Mouse (Mus musculus): ENCODE results near the gene Gprc5a. TPM values are rescaled to one million over a fixed set of nuclear protein-coding genes. Genes with fewer than 3 reads are reported as not detected.

Gene Gprc5a
- polyA plus RNA-seq, 1 experiment from 2014 or later, result 2.8 TPM

DNA sequence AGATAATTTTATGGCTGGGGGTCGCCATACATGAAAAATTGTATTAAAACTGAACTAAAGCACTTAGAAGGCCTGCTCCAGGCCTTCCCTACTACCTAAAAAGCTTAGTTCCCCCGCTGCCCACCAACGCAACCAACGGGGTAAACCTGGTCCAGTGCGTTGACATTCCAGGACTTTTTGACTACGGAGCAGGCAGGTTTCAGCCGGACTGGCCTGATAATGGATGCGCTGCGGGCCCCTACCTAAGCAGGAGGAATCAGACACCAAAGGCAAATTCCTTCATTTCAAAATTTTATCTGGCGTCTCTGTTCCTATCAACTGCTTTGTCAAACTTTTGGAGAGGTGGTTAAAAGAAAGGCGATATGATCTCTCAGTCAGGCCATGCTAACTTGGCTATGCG lies 830 bp upstream of the Gprc5a start:
- no peak overlapping the region for H3K9ac ChIP-seq (ENCODE audit: low read length)
- ATAC-seq (ENCODE audit: low FRiP score) (no peak), DNase-seq (ENCODE audit: low spot score, missing footprints) (no peak)
- H3K9me3 ChIP-seq (ENCODE audit: control insufficient read depth, low read length), result no peaks in the 10 kb centered on the region
- no peaks in the 10 kb centered on the region for H3K36me3 ChIP-seq (ENCODE audit: control insufficient read depth, insufficient read depth, low read length)
- H3K4me3 ChIP-seq (ENCODE audit: low read depth, low read length), result no peak overlapping the region
- peaks cover 14% of the 10 kb centered on the region for H3K4me1 ChIP-seq (ENCODE audit: control insufficient read depth, insufficient read depth, low read length)
- 65% methylated on average over 12 of the region's 12 CpGs for WGBS
- H3K27ac ChIP-seq (ENCODE audit: low read depth, low read length), result no peak overlapping the region
- H3K27me3 ChIP-seq (ENCODE audit: control insufficient read depth, insufficient read depth, low read length), result peaks cover 6% of the 10 kb centered on the region; the same call in 1 of the 2 replicates
- H3K4me2 ChIP-seq, result no peak overlapping the region

DNA sequence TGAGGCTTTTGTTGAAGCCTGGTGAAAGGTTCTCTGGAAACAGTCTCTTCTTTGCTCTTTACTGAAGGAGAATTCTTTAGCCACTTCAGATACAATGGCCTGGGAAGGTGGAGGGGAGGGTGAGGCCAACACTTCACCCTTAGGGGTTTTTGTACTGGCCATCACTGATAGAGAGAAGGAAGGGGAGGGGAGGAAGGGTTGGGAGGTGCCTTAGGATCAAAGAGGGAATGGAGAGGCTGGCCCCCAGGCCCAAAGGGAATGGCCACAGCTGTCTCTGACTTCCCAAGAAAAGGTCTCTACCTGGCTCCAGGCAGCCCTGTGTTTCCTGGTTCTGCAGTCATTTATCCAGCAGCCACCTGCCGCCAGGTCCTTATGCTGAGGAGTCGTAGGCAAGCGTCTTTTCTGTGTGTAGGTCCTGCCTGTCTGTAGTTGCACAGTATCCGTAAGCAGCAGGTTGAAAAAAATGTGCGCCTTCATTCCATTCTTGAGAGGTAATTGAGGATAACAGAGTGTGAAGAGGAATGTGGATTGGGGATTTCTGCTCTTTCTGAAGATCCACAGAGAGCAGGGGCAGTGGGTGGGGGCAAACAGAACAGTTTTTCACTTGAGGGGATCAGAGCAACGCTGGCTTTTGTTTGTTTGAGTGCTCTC lies 1.5 kb downstream of the Gprc5a start:
- peak; percentile 88 for DNase-seq (ENCODE audit: low spot score, missing footprints)
- no peak; the same call in 1 of the 2 replicates for ATAC-seq (ENCODE audit: low FRiP score)
- H3K36me3 ChIP-seq (ENCODE audit: control insufficient read depth, insufficient read depth, low read length), result no peaks in the 10 kb centered on the region
- no peak overlapping the region for H3K27ac ChIP-seq (ENCODE audit: low read depth, low read length)
- peaks cover 14% of the 10 kb centered on the region for H3K4me1 ChIP-seq (ENCODE audit: control insufficient read depth, insufficient read depth, low read length)
- 21% methylated on average over 6 of the region's 6 CpGs for WGBS
- no peaks in the 10 kb centered on the region for H3K9me3 ChIP-seq (ENCODE audit: control insufficient read depth, low read length)
- no peak overlapping the region for H3K9ac ChIP-seq (ENCODE audit: low read length)
- H3K4me3 ChIP-seq (ENCODE audit: low read depth, low read length), result no peak overlapping the region
- peak overlapping the region; percentile 25; the same call in 1 of the 2 replicates for H3K4me2 ChIP-seq
- peaks cover 6% of the 10 kb centered on the region; the same call in 1 of the 2 replicates for H3K27me3 ChIP-seq (ENCODE audit: control insufficient read depth, insufficient read depth, low read length)

DNA sequence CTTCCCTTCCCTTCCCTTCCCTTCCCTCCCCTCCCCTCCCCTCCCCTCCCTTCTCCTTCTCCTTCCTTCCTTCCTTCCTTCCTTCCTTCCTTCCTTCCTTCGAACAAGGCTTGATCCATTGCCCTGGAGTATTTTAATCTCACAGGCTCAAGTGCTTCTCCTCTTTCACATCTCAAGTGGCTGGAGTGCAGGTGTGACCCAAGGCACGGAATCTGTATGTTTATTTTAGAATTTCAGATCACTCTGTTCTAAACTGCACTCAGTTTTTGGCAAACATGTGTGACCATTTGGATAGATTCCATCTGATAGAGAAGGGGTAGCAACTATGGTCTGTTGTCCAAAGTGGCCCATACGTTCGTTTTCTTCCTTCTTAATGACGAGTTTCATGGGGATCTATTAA lies 2.8 kb downstream of the Gprc5a start:
- H3K36me3 ChIP-seq (ENCODE audit: control insufficient read depth, insufficient read depth, low read length), result no peaks in the 10 kb centered on the region
- H3K9me3 ChIP-seq (ENCODE audit: control insufficient read depth, low read length), result no peaks in the 10 kb centered on the region
- ATAC-seq (ENCODE audit: low FRiP score) (no peak), DNase-seq (ENCODE audit: low spot score, missing footprints) (no peak)
- peaks cover 6% of the 10 kb centered on the region; the same call in 1 of the 2 replicates for H3K27me3 ChIP-seq (ENCODE audit: control insufficient read depth, insufficient read depth, low read length)
- 93% methylated on average over 5 of the region's 5 CpGs for WGBS
- no peak overlapping the region for H3K9ac ChIP-seq (ENCODE audit: low read length)
- H3K27ac ChIP-seq (ENCODE audit: low read depth, low read length), result no peak overlapping the region
- H3K4me3 ChIP-seq (ENCODE audit: low read depth, low read length), result no peak overlapping the region
- peaks cover 14% of the 10 kb centered on the region for H3K4me1 ChIP-seq (ENCODE audit: control insufficient read depth, insufficient read depth, low read length)
- H3K4me2 ChIP-seq, result no peak overlapping the region

DNA sequence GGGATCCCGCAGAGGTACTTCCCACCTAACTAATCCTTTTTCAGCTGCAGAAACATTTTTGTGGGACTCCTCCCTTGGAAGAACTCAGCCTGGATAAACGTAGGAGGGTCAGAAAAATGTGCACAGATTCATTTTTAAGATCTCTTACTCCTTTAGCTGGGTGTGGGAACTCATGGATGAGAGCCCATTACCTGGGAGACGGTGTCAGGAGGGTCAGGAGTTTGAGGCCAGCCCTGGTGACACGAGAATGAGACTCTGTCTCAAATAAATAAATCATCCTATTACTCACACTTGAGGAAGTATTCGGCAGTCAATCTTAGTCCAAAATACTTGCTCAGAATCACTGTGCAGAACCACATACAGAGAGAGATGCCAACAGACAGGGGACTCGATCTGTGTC lies 4.4 kb downstream of the Gprc5a start:
- H3K9ac ChIP-seq (ENCODE audit: low read length), result no peak overlapping the region
- H3K4me3 ChIP-seq (ENCODE audit: low read depth, low read length), result no peak overlapping the region
- peaks cover 14% of the 10 kb centered on the region for H3K4me1 ChIP-seq (ENCODE audit: control insufficient read depth, insufficient read depth, low read length)
- DNase-seq (ENCODE audit: low spot score, missing footprints) (no peak), ATAC-seq (ENCODE audit: low FRiP score) (no peak)
- 75% methylated on average over 6 of the region's 6 CpGs for WGBS
- no peaks in the 10 kb centered on the region for H3K36me3 ChIP-seq (ENCODE audit: control insufficient read depth, insufficient read depth, low read length)
- H3K27ac ChIP-seq (ENCODE audit: low read depth, low read length), result no peak overlapping the region
- H3K4me2 ChIP-seq, result no peak overlapping the region
- no peaks in the 10 kb centered on the region for H3K9me3 ChIP-seq (ENCODE audit: control insufficient read depth, low read length)
- peaks cover 4% of the 10 kb centered on the region; the same call in 1 of the 2 replicates for H3K27me3 ChIP-seq (ENCODE audit: control insufficient read depth, insufficient read depth, low read length)

DNA sequence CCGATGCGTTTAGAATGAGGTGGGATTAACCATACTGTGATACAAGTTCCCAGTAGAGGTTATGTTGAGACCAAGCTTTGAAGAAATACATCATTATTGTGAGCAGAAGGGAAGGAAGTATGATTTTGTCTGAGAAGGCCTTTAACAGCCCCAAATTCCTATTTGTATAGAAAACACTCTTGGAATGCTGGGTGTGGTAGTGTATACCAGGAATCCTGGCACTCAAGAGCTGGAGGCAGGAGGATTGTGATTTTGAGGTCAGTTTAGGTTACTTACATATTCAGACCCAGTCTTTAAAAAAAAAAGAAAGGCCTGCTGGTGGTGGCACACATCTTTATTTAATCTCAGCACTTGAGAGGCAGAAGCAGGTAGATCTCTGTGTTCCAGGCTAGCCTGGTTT lies 4.9 kb downstream of the Gprc5a start:
- H3K9ac ChIP-seq (ENCODE audit: low read length), result no peak overlapping the region
- H3K27me3 ChIP-seq (ENCODE audit: control insufficient read depth, insufficient read depth, low read length), result peaks cover 4% of the 10 kb centered on the region; the same call in 1 of the 2 replicates
- no peaks in the 10 kb centered on the region for H3K36me3 ChIP-seq (ENCODE audit: control insufficient read depth, insufficient read depth, low read length)
- H3K4me3 ChIP-seq (ENCODE audit: low read depth, low read length), result no peak overlapping the region
- DNase-seq (ENCODE audit: low spot score, missing footprints) (no peak), ATAC-seq (ENCODE audit: low FRiP score) (no peak)
- no peak overlapping the region for H3K27ac ChIP-seq (ENCODE audit: low read depth, low read length)
- peaks cover 11% of the 10 kb centered on the region for H3K4me1 ChIP-seq (ENCODE audit: control insufficient read depth, insufficient read depth, low read length)
- H3K9me3 ChIP-seq (ENCODE audit: control insufficient read depth, low read length), result no peaks in the 10 kb centered on the region
- WGBS, result 78% methylated on average over 2 of the region's 2 CpGs
- H3K4me2 ChIP-seq, result no peak overlapping the region

DNA sequence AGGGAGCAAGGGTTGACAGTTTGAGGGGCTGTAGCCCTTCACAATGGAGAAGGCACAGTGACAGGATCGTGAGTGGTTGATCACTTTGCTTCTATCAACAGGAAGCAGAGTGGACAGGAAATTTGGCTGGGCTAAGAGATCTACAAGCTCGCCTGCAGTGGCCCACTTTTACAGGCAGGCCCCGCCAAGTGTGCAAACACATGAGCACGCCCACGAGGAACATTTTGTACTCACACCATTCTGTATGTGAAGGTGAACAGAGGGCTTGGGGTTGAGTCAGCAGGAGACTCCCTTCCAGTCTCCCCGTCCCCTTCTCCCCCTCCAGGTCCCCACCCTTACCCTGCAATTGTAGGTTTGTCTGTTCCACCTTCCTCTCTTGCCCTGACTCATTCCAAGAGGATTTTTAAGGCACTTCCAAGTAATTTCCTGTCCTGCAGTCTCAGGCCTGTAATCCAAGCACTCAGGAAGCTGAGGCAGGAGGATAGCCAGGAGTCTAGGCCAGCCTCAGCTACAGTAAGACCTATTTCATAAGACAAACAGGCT lies 9.0 kb downstream of the Gprc5a start:
- Histone ChIP-seq H3K27ac (ENCODE audit: low read depth, low read length) (no peak overlapping the region), H3K9me3 (ENCODE audit: control insufficient read depth, low read length) (no peaks in the 10 kb centered on the region), H3K9ac (ENCODE audit: low read length) (no peak overlapping the region), H3K4me3 (ENCODE audit: low read depth, low read length) (no peak overlapping the region), H3K4me2 (no peak overlapping the region), H3K27me3 (ENCODE audit: control insufficient read depth, insufficient read depth, low read length) (no peaks in the 10 kb centered on the region), H3K4me1 (ENCODE audit: control insufficient read depth, insufficient read depth, low read length) (0 out of 2 replicates have a peak, but pooled peaks cover 2% of the 10 kb centered on the region), H3K36me3 (ENCODE audit: control insufficient read depth, insufficient read depth, low read length) (no peaks in the 10 kb centered on the region)
- ATAC-seq (ENCODE audit: low FRiP score), result no peak
- DNase-seq (ENCODE audit: low spot score, missing footprints), result no peak
- WGBS, result 79% methylated on average over 6 of the region's 6 CpGs

DNA sequence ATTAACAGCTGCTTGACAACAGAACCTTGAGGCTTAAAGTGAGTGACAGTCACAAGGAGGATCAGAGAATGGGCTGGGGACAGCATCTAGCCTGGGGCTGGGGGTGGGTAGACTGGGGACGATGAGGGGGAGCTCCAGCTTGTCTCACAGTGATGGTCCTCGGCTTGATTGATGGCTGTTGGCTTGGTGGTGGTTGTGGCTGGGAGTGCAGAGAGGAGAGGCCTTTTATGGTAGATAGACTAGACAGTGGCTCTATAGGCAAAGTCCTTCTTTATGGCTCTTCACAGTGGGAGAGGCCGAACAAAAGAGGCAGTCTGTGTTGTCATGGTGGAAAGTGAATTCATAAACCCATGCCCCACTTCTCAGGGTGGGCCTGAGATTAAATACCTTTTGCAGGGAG lies 10.8 kb downstream of the Gprc5a start:
- DNase-seq (ENCODE audit: low spot score, missing footprints) (no peak), ATAC-seq (ENCODE audit: low FRiP score) (peak; percentile 38; the same call in 1 of the 2 replicates)
- Histone ChIP-seq H3K9ac (ENCODE audit: low read length) (no peak overlapping the region), H3K4me3 (ENCODE audit: low read depth, low read length) (no peak overlapping the region), H3K36me3 (ENCODE audit: control insufficient read depth, insufficient read depth, low read length) (no peaks in the 10 kb centered on the region), H3K9me3 (ENCODE audit: control insufficient read depth, low read length) (no peaks in the 10 kb centered on the region), H3K27me3 (ENCODE audit: control insufficient read depth, insufficient read depth, low read length) (no peaks in the 10 kb centered on the region), H3K4me2 (no peak overlapping the region), H3K4me1 (ENCODE audit: control insufficient read depth, insufficient read depth, low read length) (0 out of 2 replicates have a peak, but pooled peaks cover 2% of the 10 kb centered on the region), H3K27ac (ENCODE audit: low read depth, low read length) (no peak overlapping the region)
- 49% methylated on average over 3 of the region's 3 CpGs for WGBS

DNA sequence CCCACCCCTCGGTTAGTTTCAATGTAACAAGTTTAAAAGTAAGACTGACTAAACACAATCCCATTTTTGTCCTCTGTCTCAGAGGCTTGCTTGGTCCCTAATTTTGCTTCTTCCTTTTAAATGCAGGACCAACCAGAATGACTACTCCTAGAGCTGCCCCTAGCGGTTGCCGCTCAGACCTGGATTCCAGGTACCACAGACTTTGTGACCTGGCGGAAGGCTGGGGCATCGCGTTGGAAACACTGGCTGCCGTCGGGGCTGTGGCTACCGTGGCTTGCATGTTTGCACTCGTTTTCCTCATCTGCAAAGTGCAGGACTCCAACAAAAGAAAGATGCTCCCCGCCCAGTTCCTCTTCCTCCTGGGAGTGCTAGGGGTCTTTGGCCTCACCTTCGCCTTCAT lies 13.0 kb downstream of the Gprc5a start:
- H3K27ac ChIP-seq (ENCODE audit: low read depth, low read length), result no peak overlapping the region
- no peak for DNase-seq (ENCODE audit: low spot score, missing footprints)
- no peak for ATAC-seq (ENCODE audit: low FRiP score)
- no peaks in the 10 kb centered on the region for H3K27me3 ChIP-seq (ENCODE audit: control insufficient read depth, insufficient read depth, low read length)
- H3K9me3 ChIP-seq (ENCODE audit: control insufficient read depth, low read length), result no peaks in the 10 kb centered on the region
- no peak overlapping the region for H3K9ac ChIP-seq (ENCODE audit: low read length)
- no peaks in the 10 kb centered on the region for H3K36me3 ChIP-seq (ENCODE audit: control insufficient read depth, insufficient read depth, low read length)
- H3K4me2 ChIP-seq, result no peak overlapping the region
- H3K4me1 ChIP-seq (ENCODE audit: control insufficient read depth, insufficient read depth, low read length), result 0 out of 2 replicates have a peak, but pooled peaks cover 2% of the 10 kb centered on the region
- WGBS, result 52% methylated on average over 12 of the region's 12 CpGs
- no peak overlapping the region for H3K4me3 ChIP-seq (ENCODE audit: low read depth, low read length)

DNA sequence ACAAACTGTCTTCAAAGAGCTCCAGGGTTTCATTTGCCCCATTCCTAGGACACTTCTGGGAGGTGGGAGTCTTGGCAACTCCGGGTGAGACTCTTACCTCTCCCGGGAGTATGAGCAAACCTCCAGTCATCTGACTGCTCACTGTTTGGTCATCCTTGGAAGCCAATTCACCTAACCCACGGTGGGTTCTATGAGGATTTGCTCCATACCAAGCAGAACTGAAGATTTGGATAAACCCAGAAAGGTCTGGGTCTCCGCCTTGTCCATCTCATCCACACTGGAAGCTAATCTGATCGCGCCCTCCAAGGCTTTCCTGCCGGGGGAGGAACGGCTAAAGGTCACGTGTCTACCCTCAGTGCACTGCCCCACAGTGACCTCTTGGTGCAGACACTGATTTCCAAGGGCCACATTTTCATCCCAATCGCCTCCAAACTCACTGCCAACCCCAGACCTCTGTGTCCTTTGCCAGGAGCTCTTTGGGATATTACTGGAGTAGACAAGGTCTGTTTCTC lies 18.6 kb downstream of the Gprc5a start:
- no peaks in the 10 kb centered on the region for H3K36me3 ChIP-seq (ENCODE audit: control insufficient read depth, insufficient read depth, low read length)
- no peak overlapping the region for H3K4me2 ChIP-seq
- no peaks in the 10 kb centered on the region for H3K4me1 ChIP-seq (ENCODE audit: control insufficient read depth, insufficient read depth, low read length)
- H3K4me3 ChIP-seq (ENCODE audit: low read depth, low read length), result no peak overlapping the region
- H3K9ac ChIP-seq (ENCODE audit: low read length), result no peak overlapping the region
- H3K27ac ChIP-seq (ENCODE audit: low read depth, low read length), result no peak overlapping the region
- 64% methylated on average over 10 of the region's 10 CpGs for WGBS
- H3K9me3 ChIP-seq (ENCODE audit: control insufficient read depth, low read length), result no peaks in the 10 kb centered on the region
- ATAC-seq (ENCODE audit: low FRiP score) (no peak), DNase-seq (ENCODE audit: low spot score, missing footprints) (no peak)
- no peaks in the 10 kb centered on the region for H3K27me3 ChIP-seq (ENCODE audit: control insufficient read depth, insufficient read depth, low read length)

Data from midbrain, embryonic 11.5 days (tissue).